Mouse (Mus musculus): Measurements from ENCODE around the gene Cln3. TPM values are rescaled to one million over a fixed set of nuclear protein-coding genes. Genes with fewer than 3 reads are reported as not detected.
A peak's percentile ranks its signal among the peaks of the same experiment; 100 is the strongest.

Cln3 gene
- total RNA-seq, 2 experiments from 2014 or later, result 26.5 to 32.0 TPM

DNA sequence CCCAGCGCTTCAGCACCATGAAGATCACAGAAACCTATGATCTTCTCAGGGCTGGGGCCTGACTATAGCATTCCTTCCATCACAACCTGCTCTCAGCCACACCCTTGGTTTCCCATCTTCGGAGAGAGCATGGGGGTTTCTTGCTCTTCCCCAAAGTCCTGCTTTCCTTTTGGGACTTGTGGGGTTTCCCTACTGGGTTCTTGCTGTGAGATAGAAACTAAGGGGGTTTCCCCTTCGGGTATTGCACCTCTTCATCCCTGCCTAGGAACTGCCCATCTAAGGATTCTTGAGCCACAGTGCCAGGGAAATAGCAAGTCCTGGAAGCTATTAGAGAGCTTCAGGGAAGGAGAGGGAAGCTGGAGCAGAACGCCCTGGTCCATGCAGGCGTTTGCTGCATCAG is 10.3 kb upstream of the Cln3 start:
- DNase-seq, result no peak
- intact Hi-C loops (cut with DNase I), result no loop called here

DNA sequence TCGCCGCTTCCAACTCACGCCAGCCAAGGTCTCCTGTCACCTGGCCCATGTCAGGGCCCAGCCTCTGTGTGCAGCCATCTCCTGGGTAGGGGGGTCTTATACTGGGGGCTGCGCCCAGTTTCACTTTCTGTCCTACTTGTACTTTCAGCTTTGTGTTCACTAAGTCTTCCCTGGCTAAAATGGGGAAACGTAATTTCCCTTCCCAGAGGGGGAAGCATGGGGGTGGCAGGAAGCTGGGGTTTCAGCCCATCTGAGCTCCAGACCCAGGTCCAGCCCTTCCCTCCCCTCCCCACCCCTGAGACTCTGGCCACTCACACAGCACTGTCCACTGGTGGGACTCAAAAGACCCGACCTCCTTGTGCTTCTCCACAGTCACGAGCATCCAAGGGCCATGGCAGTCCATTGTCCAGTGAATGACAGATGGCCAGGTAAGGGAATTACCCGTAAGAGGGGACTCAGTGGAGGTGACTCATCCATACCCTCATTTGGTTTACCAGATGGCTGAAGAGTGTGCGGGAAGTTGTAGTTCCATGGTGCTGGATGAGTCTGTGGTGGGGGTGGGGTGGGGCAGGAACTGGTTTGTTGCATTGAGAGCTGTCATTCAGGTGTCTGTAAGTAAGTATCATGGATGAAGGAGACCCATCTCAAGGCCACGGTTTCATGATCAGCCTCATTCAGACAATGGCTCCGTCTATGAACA is 9.4 kb upstream of the Cln3 start, which contains the start of gene Il27:
Gene Il27, minus strand, starts transcription at position 80 of the 700 bp plus-strand sequence.
- no peak for DNase-seq
- intact Hi-C loops (cut with DNase I), result loop anchor here (5.0 kb wide), 1 partner anchor 42 kb away; no protein-coding TSS in a partner anchor

DNA sequence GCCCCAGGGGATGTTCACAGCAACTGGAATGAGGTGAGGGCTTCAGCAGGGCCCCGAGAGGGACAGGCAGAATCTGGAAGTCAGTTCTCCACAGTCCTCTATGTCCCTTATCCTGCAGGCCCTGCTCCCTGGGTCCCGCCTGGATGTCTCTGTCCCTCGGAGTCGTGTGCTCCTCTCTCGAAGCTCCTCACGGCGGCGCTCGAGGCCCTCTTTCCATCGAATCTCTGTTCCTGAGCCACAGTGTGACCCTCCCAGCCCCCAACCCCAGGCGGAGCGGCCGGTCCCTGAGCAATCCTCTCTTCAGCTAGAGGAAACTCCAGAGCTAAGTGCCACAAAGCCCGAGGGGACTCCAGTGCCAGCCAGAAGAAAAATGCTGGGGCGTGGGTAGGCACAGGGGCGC is 2.2 kb upstream of the Cln3 start:
- intact Hi-C loops (cut with DNase I), result no loop called here

DNA sequence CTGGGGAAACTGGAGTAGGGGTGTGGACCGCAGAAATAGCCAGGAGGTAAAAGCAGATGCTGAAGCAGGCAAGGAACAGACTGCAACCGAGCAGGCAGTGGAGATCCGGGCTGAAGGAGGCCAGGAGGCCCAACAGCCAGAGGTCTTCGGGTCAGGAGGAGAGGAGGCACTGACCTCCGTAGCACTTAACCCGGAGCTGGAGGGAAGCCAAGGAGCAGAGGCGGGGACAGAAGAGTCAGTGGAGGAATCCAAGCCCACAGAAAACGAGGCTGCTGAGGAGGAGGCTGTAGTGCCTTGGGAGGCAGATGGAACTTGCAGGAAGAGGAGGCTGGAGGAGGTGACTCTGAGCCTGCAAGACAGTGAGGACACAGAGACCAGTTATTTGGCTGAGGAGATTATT is 1.2 kb upstream of the Cln3 start:
- no peak for DNase-seq

More for the DNA sequence above, 2.2 kb upstream of the Cln3 start:
- DNase-seq, result peak; percentile 77

DNA sequence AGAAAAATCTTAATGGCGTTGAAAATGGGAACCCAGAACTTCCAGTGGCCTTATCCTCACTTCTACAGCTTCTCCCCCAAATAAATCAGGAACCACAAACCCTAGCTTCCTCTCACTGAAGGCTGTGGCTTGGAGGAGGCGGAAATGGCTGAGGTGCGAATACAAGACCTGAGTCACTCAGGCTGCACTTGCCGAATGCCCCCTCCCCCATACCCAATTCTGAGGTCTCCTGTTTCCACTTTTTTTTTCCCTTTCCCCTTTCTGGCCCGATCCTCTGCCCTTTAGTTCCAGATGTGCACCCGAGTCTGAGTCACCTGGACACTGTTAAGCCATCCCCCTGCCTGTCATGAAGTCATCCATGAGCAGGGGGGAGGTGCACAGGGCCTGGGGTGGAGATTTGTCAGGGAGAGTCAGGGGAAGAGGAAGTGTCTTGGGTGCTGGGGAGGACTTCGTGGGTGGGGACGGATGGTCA is 1.1 kb downstream of the Cln3 start, which contains the start of gene Apobr:
Gene Apobr, plus strand, starts transcription at position 437 of the 472 bp plus-strand sequence.
- no peak for DNase-seq
- intact Hi-C loops (cut with DNase I), result no loop called here

More for the DNA sequence above, 1.2 kb upstream of the Cln3 start:
- intact Hi-C loops (cut with DNase I), result no loop called here

DNA sequence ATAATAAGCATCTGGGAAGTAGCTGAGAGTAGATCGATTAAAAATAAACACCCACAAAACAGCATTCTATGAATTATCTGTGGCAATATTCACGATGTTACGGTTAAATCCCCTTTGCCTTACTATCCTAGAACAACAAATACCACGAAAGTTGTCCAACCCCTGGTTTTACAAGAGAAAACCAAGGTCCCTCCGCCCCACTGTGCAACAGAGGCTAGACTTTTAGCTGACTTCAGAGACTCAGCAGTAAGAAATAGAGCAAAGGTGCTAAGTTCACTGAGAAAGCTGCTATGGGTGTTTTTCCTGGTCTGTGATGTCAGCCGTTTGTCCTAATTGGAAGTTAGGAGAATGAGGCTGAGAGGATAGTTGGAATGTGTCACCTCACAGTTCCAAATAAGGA is 1.9 kb downstream of the Cln3 start:
- intact Hi-C loops (cut with DNase I), result no loop called here
- DNase-seq, result no peak

DNA sequence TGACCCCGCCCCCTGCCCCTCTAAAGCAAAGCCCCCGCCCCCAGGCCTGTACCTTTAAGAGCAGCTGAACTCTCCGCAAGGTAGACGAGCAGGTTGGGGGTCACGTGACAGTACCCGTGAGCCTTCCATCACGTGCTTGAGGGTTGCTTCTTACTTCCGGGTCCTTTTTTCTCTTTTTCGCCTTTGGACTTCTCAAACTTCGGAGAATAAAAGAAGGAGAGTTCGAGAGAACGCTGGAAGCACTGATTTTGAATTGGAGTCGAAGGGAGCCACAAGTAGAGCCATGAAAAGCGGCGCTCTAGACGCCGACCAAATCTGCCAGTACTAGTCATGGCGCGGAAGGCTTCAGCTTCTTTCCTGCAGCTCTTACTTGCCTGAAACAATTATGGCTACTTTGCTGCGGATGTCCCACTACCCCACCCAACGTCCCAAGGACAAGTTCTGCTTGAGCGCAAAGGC is 2.3 kb downstream of the Cln3 start:
- intact Hi-C loops (cut with DNase I), result no loop called here
- peak; percentile 89 for DNase-seq

DNA sequence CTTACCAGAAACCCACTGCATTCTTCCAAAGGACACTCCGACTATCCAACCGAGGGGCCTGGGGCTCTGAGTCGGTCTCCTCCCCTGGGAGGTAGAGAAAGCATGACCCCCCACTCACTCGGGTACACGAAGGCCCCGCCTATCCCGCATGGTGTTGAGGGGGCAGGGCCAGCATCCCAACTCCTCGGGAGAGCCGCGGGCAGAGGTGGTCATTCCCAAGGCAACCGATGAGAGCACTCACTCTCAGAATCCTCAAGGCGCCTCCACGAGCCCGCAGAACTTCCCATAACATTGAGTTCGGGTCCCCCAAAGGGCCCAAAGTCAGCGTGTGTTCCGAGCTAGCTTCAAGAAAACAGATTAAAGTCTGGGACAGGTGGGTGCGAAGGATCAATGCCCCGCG is 2.9 kb downstream of the Cln3 start:
- DNase-seq, result peak; percentile 17
- intact Hi-C loops (cut with DNase I), result no loop called here

DNA sequence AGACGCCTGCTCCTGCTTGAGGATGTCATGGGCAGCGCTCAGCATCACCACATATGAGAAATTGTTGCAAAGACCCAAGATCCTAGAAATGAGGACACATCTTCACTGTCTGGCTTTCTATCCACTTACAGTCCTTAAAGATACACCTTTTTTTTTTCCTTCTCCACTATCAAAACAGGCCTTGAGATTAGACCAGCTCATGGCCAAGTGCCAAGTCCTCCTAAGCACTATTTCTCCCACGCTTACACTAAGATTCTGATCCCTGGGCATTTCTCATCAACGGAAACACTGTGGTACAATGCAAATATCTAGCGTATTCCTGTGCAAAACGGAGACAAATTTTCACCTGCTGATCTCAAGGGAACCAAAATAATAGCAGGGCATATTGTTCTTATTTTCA is 4.0 kb downstream of the Cln3 start:
- DNase-seq, result no peak
- intact Hi-C loops (cut with DNase I), result no loop called here

DNA sequence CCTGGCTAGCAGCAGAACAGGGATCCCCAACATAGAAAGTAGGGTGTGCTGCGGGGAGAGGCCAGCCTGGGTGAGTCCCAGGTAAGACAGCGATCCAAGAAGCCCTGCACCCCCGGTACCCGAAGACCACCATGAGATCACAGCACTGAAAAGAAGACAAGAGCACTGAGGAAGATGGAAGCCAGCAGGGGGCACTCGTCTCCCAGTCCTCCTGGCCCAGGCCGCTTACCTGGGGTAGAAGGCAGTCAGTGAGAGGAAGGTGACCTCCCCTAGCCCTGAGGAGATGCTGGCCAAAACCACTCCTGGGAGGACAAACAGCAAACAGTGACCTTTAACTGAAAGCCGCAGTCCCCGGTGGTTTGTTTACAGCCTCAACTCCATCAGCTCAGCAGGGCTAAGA is 6.4 kb downstream of the Cln3 start:
- intact Hi-C loops (cut with DNase I), result no loop called here
- peak; percentile 33 for DNase-seq

DNA sequence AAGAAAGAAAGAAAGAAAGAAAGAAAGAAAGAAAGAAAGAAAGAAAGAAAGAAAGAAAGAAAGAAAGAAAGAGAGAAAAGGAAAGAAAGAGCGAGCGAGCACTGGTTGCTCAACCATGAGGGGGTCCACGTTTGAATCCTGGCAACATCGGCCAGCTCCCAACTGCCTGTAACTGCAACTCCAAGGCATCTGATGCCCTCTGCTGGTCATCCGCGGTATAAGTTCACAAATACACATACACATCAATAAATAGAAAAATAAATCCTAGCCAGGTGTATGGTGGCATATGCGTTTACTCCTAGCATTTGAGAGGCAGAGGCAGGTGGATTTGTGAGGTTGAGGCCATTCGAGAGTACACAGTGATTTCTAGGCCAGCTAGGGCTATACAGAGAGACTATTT is 8.7 kb downstream of the Cln3 start:
- DNase-seq, result peak; percentile 60
- intact Hi-C loops (cut with DNase I), result no loop called here

DNA sequence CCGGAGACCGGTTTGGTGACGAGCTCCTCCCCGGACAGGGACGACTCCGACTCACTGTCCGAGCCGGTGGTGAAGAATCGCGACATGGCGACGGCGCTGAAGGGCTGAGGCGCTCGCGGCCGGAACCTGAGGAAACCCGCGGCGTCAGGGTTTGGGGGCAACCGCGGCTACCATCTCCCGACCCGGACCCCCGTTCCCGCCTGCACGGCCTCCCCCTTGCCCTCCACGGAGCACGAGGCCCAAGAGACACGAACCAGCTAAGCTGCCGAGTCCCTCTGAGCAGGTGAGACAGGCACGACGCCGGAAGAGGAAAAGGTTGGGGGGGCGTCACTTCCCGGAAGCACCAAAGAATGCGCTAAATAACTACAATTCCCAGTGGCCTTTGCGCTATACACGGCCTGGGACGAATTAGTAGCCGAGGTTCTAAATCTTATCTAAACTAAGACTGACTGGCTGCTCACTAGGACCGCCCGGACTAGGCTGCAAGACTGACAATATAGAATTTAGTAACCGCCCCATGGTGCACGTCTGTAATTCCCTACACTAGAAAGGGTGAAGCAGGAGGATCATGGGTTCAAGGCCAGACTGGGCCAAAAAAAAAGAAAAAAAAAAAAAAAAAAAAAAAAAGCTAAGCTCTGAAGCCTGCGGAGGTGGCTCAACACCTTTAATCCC is 19.4 kb downstream of the Cln3 start, which contains the start of gene Eif3c:
Gene Eif3c, minus strand, starts transcription at position 318 of the 672 bp plus-strand sequence.
- DNase-seq, result peak; percentile 75
- intact Hi-C loops (cut with DNase I), result no loop called here

DNA sequence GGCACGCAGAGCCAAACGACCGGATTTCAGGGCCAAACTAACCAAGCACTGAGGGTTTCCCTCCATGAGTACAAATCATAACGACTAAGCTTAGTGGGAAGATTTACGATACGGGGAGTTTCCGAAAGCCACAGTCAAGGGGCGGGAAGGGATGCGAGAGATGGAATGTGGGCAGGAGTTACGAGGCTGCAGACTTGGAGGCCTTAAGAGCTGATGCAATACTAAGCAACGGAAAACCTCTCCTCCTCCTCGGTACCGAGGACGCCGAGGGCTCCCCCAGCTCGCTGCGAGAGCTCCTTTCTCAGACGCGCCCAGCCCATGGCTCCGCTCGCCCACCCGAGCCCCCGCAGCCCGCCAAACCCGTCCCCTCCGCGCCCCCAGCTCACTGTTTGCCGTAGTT is 19.9 kb downstream of the Cln3 start:
- intact Hi-C loops (cut with DNase I), result no loop called here
- DNase-seq, result no peak

DNA sequence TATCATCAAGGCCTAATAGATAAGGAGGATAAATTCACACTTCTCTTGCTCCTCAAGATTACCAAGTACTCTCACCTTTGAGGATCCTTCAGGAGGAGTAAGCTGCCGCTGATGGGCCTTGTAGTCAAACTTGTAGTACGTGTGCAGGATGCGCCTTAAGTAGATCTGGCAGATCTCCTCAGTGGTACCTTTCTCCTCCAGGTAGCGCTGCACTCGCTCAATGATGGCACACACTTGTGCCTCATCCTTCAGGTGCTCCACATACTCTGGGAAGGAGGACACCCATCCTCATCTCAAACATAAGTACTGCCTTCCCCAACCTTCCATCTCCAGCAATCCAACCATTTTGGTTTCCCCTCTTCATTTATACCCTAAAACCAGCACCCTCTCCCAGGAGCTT is 29.0 kb downstream of the Cln3 start:
- no peak for DNase-seq
- intact Hi-C loops (cut with DNase I), result no loop called here

DNA sequence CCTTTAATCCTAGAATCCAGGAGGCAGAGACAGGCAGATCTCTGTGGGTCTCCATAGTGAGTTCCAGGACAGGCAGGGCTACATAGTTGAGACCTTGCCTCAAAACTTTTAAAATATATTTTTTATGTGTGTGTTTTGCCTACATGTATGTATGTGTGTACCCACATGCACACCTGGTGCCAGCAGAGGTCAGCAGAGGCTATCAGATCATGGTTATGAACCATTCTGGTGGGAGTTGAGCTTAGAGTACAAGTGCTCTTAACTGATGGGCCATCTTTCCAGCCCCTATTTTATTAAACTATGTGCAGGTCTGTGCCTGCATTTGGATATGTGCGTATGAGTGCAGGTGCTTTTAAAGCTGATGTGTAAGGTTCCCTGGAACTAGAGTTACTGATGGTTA is 30.8 kb downstream of the Cln3 start:
- no peak for DNase-seq
- intact Hi-C loops (cut with DNase I), result no loop called here

DNA sequence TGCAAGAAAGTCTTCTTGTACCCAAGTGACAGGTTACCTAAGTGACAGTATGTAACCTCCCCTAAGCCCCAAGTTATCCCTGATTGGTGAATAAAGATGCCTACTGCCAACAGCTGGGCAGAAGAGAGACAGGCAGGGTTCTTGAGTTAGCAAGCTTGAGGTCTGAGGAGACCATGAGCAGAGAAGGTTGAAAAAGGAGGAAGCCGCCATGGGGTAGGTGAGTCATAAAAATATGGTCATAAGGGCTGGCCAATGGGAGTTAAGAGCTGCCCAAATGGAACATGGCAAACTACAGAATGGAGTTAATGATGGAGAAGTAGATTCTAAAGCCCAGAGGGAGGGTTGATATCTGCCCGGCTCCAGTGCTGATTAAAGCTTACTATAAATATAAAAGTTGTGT is 40.0 kb downstream of the Cln3 start:
- no peak for DNase-seq
- intact Hi-C loops (cut with DNase I), result no loop called here

DNA sequence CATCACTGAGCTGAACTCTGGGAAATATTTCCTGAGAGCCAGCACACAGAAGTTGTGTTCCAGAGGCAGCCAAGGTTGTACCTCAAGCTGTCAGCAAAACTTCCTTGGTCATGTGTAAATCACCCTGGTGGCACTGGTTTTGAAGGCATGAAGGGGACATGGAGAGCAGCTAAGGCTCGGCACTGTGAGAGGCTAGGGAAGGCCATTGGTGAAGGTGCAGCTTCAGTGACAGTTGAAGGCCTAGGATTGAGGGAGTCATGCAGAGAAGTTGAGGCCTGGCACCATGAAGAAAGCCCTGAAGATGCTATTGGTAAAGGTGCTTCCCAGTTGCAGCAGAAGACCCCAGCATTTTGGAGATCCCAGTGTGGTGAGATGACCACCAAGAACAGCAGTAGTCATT is 44.0 kb downstream of the Cln3 start:
- intact Hi-C loops (cut with DNase I), result no loop called here
- no peak for DNase-seq

DNA sequence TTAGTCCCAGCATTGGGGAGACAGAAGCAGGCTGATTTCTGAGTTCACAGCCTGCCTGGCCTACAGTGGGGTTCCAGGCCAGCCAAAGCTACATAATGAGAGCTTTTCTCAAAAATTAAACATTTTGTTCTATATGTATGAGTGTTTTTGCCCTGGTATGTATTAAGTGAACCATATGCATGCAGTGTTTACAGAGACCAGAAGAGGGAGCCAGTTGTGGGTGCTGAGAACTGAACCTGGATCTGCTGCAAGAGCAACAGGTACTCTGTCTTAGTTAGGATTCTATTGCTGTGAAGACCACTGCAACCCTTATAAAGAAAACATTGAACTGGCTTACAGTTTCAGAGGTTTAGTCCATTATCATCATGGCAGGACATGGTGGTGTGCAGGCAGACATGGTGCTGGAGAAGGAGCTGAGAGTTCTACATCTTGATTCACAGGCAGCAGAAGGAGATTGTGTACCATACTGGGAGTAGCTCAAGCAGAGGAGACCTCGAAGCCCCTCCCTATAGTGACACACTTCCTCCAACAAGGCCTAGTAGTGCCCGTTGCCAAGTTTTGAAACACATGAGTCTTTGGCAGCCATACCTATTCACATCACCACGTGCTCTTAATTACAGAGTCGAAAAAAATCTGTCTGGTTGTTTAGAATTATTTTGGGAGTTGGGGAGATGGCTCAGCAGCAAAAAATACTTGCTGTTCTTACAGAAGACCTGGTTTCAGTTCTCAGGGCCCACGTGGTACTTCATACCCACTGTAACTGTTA is 47.6 kb downstream of the Cln3 start:
- intact Hi-C loops (cut with DNase I), result no loop called here
- no peak for DNase-seq

DNA sequence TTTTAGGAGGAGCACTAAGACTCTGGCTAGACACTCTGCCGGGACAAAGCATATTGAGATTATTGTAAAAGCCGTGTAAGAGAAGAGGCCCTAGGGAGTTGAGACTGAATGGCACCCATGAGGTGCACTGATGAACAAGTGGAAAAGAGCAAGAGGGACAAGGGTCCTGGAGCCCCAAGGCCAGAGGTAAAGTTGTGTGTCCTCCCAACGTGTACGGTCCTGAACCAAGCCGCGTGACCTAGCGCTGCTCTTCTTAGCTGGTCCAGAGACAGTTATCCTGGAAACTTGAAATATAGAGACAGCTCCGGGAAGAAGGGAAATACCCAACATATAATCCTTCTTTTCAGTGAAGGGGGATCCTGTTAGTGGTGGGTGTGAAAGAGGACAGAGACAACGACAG is 49.2 kb downstream of the Cln3 start:
- DNase-seq, result no peak
- intact Hi-C loops (cut with DNase I), result no loop called here

DNA sequence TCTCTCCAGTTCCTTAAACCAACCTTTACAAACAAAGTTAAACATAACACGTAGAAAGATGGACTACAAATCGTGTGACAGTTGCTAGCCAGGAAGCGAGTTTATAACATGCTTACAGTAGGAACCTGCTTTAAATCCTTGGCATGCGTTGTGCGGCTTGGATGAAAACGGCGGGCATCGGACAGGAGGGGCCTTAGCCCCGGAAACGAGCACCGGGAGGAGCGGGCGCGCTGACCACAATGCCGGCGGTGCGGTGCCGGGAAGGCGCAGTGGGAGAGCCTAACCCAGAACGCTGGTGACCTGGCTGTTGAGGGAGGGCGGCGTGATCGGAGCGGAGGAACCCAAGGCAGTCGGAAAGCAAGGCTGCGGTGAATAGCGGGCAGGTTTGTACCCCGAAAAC is 49.9 kb downstream of the Cln3 start:
- intact Hi-C loops (cut with DNase I), result no loop called here
- DNase-seq, result no peak

DNA sequence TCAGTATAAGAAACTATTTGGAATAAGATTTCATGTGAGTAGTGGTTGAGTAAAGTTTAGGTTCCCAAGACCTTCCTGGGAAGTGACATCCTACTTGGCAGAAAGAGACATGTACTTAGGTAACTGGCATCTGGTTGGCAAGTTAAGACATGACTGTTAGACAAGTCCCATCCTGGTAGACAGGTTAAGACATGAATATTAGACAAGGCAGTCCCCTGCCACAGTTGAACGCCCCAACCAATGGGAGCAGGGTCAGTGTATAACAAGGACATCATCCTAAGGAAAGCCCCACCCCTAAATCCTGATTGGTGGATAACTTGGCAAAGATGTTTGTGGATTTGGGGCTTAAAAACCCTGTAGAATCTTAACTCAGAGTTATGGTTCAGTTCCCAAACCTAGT is 52.2 kb downstream of the Cln3 start:
- intact Hi-C loops (cut with DNase I), result no loop called here
- DNase-seq, result no peak

Measured in left cerebral cortex, postnatal 4 days (tissue).